ENCODE assay signal across 16 mouse cellular contexts in the genomic region with DNA sequence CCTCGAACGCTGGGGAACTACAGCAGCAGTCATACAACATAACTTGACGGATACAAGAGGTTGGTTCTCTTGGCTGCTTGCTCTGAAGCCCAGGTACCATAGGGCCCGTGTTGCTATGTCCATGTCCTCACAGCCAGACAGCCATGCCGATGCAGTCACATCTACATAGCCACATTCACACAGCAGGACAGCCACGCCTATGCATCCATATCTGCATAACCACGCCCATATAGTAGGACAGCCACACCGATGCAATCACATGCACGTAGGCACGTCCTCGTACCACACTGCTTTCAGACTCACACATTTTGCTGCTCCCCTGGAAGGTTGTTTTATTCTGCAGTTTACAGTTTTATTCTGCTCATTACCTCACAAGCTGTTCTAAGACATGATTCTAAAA.
DNase-seq lines count a peak whose midpoint lies in the region; ATAC-seq and TF ChIP-seq lines count a peak whose summit lies in the region.
"Had no signal": no experiment of that assay in that cellular context is flagged by ENCODE, and none has a peak within 500 bp of the region (broad histone marks: within the 10 kb centered on the region; RNA-seq: fewer than 3 reads in every experiment).

No protein-coding gene starts in this region.

- peak overlapping the region; percentile 34 for H3K4me2 ChIP-seq in lung, embryonic 16.5 days (ENCODE audit: low read depth, low read length)
- H3K4me2 ChIP-seq in myocyte (ENCODE audit: low read depth), result peak overlapping the region; percentile 77
- H3K4me2 ChIP-seq in neural tube, embryonic 15.5 days, result no peak overlapping the region
- H3K4me2 ChIP-seq: heart, embryonic 11.5 days; hindbrain, embryonic 13.5 days; liver, embryonic 12.5 days had no signal

- H3K79me2 ChIP-seq in myocyte (ENCODE audit: control insufficient read depth, insufficient read depth), result no peaks in the 10 kb centered on the region

- WGBS in lung, embryonic 16.5 days, result 50% methylated on average over 11 of the region's 11 CpGs
- WGBS in neural tube, embryonic 15.5 days, result 77% methylated on average over 11 of the region's 11 CpGs

- peak; percentile 14 for DNase-seq in adrenal gland, postnatal 10 days
- DNase-seq in adrenal gland, postnatal 25 days, result no peak
- DNase-seq in lung, postnatal 25 days (ENCODE audit: low spot score), result no peak
- DNase-seq in testis, postnatal 10 days (ENCODE audit: low spot score), result no peak
- DNase-seq: B cell, adult 2 months; cerebellum, adult 18-20 months; kidney, adult 9 months; thymus, adult 18-20 months had no signal

- H3K4me1 ChIP-seq in lung, embryonic 16.5 days (replicated peaks; ENCODE audit: control insufficient read depth, insufficient read depth, low read length), result no peaks in the 10 kb centered on the region
- H3K4me1 ChIP-seq in bone marrow macrophage, adult 2 months (ENCODE audit: control insufficient read depth, insufficient read depth, low read length), result no peaks in the 10 kb centered on the region
- H3K4me1 ChIP-seq in neural tube, embryonic 15.5 days, result no peaks in the 10 kb centered on the region
- H3K4me1 ChIP-seq: forebrain, embryonic 10.5 days; hindbrain, embryonic 13.5 days; liver, embryonic 12.5 days had no signal

- H3K9ac ChIP-seq in lung, embryonic 16.5 days (ENCODE audit: low read length), result no peak overlapping the region
- no peak overlapping the region for H3K9ac ChIP-seq in neural tube, embryonic 15.5 days (replicated peaks)
- H3K9ac ChIP-seq: hindbrain, embryonic 13.5 days; liver, embryonic 12.5 days had no signal

- peak; percentile 79 for ATAC-seq in lung, embryonic 16.5 days (ENCODE audit: low read depth)
- no peak for ATAC-seq in neural tube, embryonic 15.5 days (ENCODE audit: low FRiP score)
- ATAC-seq: liver, embryonic 12.5 days had no signal

- no peak overlapping the region for H3ac ChIP-seq in myocyte (ENCODE audit: control insufficient read depth, insufficient read length)

- no peak overlapping the region for H3K27ac ChIP-seq in lung, embryonic 16.5 days (ENCODE audit: low read length)
- H3K27ac ChIP-seq in bone marrow macrophage, adult 2 months (ENCODE audit: insufficient read depth, low read depth, low read length), result no peak overlapping the region
- H3K27ac ChIP-seq in neural tube, embryonic 15.5 days (replicated peaks), result no peak overlapping the region
- H3K27ac ChIP-seq: forebrain, embryonic 10.5 days; hindbrain, embryonic 13.5 days; liver, embryonic 12.5 days had no signal

- no peaks in the 10 kb centered on the region for H3K36me3 ChIP-seq in lung, embryonic 16.5 days (ENCODE audit: control insufficient read depth, insufficient read depth, low read length)
- no peaks in the 10 kb centered on the region for H3K36me3 ChIP-seq in myocyte (ENCODE audit: control insufficient read depth, insufficient read depth)
- no peaks in the 10 kb centered on the region for H3K36me3 ChIP-seq in neural tube, embryonic 15.5 days
- H3K36me3 ChIP-seq: forebrain, embryonic 10.5 days; hindbrain, embryonic 13.5 days; liver, embryonic 12.5 days had no signal

- H3K27me3 ChIP-seq in lung, embryonic 16.5 days (ENCODE audit: control insufficient read depth, insufficient read depth, low read depth, low read length), result no peaks in the 10 kb centered on the region
- no peaks in the 10 kb centered on the region for H3K27me3 ChIP-seq in myocyte (ENCODE audit: control insufficient read depth, insufficient read depth, insufficient read length)
- no peaks in the 10 kb centered on the region for H3K27me3 ChIP-seq in neural tube, embryonic 15.5 days (replicated peaks)
- H3K27me3 ChIP-seq: hindbrain, embryonic 13.5 days; liver, embryonic 12.5 days had no signal

- no peaks in the 10 kb centered on the region for H3K9me3 ChIP-seq in lung, embryonic 16.5 days (ENCODE audit: control insufficient read depth, low read length)
- no peaks in the 10 kb centered on the region for H3K9me3 ChIP-seq in neural tube, embryonic 15.5 days (replicated peaks)
- H3K9me3 ChIP-seq: forebrain, embryonic 10.5 days; hindbrain, embryonic 13.5 days; liver, embryonic 12.5 days had no signal

- TF ChIP-seq CTCF in bone marrow macrophage, adult 2 months (IDR thresholded peaks at IDR 0.05; ENCODE audit: low read depth, low read length), result no peak

- H3K4me3 ChIP-seq in lung, embryonic 16.5 days (ENCODE audit: low read length), result no peak overlapping the region
- H3K4me3 ChIP-seq in bone marrow macrophage, adult 2 months (ENCODE audit: insufficient read depth, low read length), result peak overlapping the region; percentile 10; the same call in 1 of the 2 replicates
- H3K4me3 ChIP-seq in myocyte, result no peak overlapping the region
- H3K4me3 ChIP-seq in neural tube, embryonic 15.5 days (replicated peaks), result no peak overlapping the region
- H3K4me3 ChIP-seq: forebrain, embryonic 10.5 days; hindbrain, embryonic 13.5 days; liver, embryonic 12.5 days had no signal

- TF ChIP-seq POLR2A in bone marrow macrophage, adult 2 months (IDR thresholded peaks at IDR 0.05; ENCODE audit: borderline replicate concordance, low read depth, low read length), result no peak
- peak; percentile 41 for TF ChIP-seq POLR2A in myocyte (IDR thresholded peaks at IDR 0.05; ENCODE audit: insufficient read length, low read depth)

TF ChIP-seq in myocyte, 11 proteins besides CTCF, POLR2A, EP300 and RAD21:
- TF ChIP-seq POLR2AphosphoS2 (IDR thresholded peaks at IDR 0.05; ENCODE audit: insufficient read length, low read depth) (no peak), MAX (IDR thresholded peaks at IDR 0.05; ENCODE audit: low read depth) (no peak)
TF ChIP-seq in myocyte: peak in this region for 0.
